Mouse (Mus musculus): ENCODE data around the gene Eya3. TPM values are rescaled to one million over a fixed set of nuclear protein-coding genes. Genes with fewer than 3 reads are reported as not detected.
"Not testable (repeated sequence)": the region's sequence is repeated elsewhere in the genome, so short reads cannot be mapped to it uniquely, and the experiment has no call there.

Gene Eya3
- polyA plus RNA-seq, 1 experiment, result 42.5 TPM

- Histone ChIP-seq H3K4me3 (ENCODE audit: insufficient read depth, low read length) (peak overlapping the region; percentile 16), H3K4me1 (ENCODE audit: control insufficient read depth, insufficient read depth, low read length) (peaks cover 33% of the 10 kb centered on the region), H3K27ac (ENCODE audit: insufficient read depth, low read depth, low read length) (peak overlapping the region; percentile 62)
- TF ChIP-seq POLR2A (IDR thresholded peaks at IDR 0.05; ENCODE audit: borderline replicate concordance, low read depth, low read length), result no peak
- no peak for TF ChIP-seq CTCF (IDR thresholded peaks at IDR 0.05; ENCODE audit: low read depth, low read length)
Observed at GRCm38 (mm10) chr4:132748778-132749177, 110.0 kb downstream of the Eya3 start.

GRCm38 (mm10) chr4:132749258-132749982 lies 110.6 kb downstream of the Eya3 start:
- peak overlapping the region; percentile 62 for H3K27ac ChIP-seq (ENCODE audit: insufficient read depth, low read depth, low read length)
- H3K4me1 ChIP-seq (ENCODE audit: control insufficient read depth, insufficient read depth, low read length), result peaks cover 34% of the 10 kb centered on the region
- no peak for TF ChIP-seq POLR2A (IDR thresholded peaks at IDR 0.05; ENCODE audit: borderline replicate concordance, low read depth, low read length)
- TF ChIP-seq CTCF (IDR thresholded peaks at IDR 0.05; ENCODE audit: low read depth, low read length), result no peak
- no peak overlapping the region for H3K4me3 ChIP-seq (ENCODE audit: insufficient read depth, low read length)

GRCm38 (mm10) chr4:132752992-132753391 lies 114.2 kb downstream of the Eya3 start:
- no peak for TF ChIP-seq POLR2A (IDR thresholded peaks at IDR 0.05; ENCODE audit: borderline replicate concordance, low read depth, low read length)
- no peak for TF ChIP-seq CTCF (IDR thresholded peaks at IDR 0.05; ENCODE audit: low read depth, low read length)
- H3K4me3 ChIP-seq (ENCODE audit: insufficient read depth, low read length), result no peak overlapping the region
- peaks cover 35% of the 10 kb centered on the region for H3K4me1 ChIP-seq (ENCODE audit: control insufficient read depth, insufficient read depth, low read length)
- no peak overlapping the region for H3K27ac ChIP-seq (ENCODE audit: insufficient read depth, low read depth, low read length)

- peak within 1 kb of the TSS; percentile 83 for H3K4me3 ChIP-seq (ENCODE audit: insufficient read depth, low read length)
- peak within 1 kb of the TSS; percentile 50 for H3K27ac ChIP-seq (ENCODE audit: insufficient read depth, low read depth, low read length)
- TF ChIP-seq CTCF (IDR thresholded peaks at IDR 0.05; ENCODE audit: low read depth, low read length), result no peak
- no peak for TF ChIP-seq POLR2A (IDR thresholded peaks at IDR 0.05; ENCODE audit: borderline replicate concordance, low read depth, low read length)
- peaks cover 48% of the 10 kb centered on the region for H3K4me1 ChIP-seq (ENCODE audit: control insufficient read depth, insufficient read depth, low read length)
Observed at GRCm38 (mm10) chr4:132756974-132757373, 118.2 kb downstream of the Eya3 start, which contains the start of gene Smpdl3b. Gene Smpdl3b (minus strand): TSS chr4:132757252.

- Histone ChIP-seq H3K27ac (ENCODE audit: insufficient read depth, low read depth, low read length) (no peak overlapping the region), H3K4me3 (ENCODE audit: insufficient read depth, low read length) (no peak overlapping the region), H3K4me1 (ENCODE audit: control insufficient read depth, insufficient read depth, low read length) (peaks cover 43% of the 10 kb centered on the region)
- TF ChIP-seq CTCF (IDR thresholded peaks at IDR 0.05; ENCODE audit: low read depth, low read length) (no peak), POLR2A (IDR thresholded peaks at IDR 0.05; ENCODE audit: borderline replicate concordance, low read depth, low read length) (no peak)
Observed at GRCm38 (mm10) chr4:132757633-132758351, 119.0 kb downstream of the Eya3 start.

- Histone ChIP-seq H3K4me1 (ENCODE audit: control insufficient read depth, insufficient read depth, low read length) (peaks cover 31% of the 10 kb centered on the region), H3K27ac (ENCODE audit: insufficient read depth, low read depth, low read length) (peak overlapping the region; percentile 95), H3K4me3 (ENCODE audit: insufficient read depth, low read length) (peak overlapping the region; percentile 9; the same call in 1 of the 2 replicates)
- TF ChIP-seq CTCF (IDR thresholded peaks at IDR 0.05; ENCODE audit: low read depth, low read length), result no peak
- TF ChIP-seq POLR2A (IDR thresholded peaks at IDR 0.05; ENCODE audit: borderline replicate concordance, low read depth, low read length), result no peak
Observed at GRCm38 (mm10) chr4:132760296-132760695, 121.5 kb downstream of the Eya3 start.

- H3K4me1 ChIP-seq (ENCODE audit: control insufficient read depth, insufficient read depth, low read length), result peaks cover 30% of the 10 kb centered on the region
- no peak overlapping the region for H3K4me3 ChIP-seq (ENCODE audit: insufficient read depth, low read length)
- no peak overlapping the region for H3K27ac ChIP-seq (ENCODE audit: insufficient read depth, low read depth, low read length)
- TF ChIP-seq POLR2A (IDR thresholded peaks at IDR 0.05; ENCODE audit: borderline replicate concordance, low read depth, low read length) (no peak), CTCF (IDR thresholded peaks at IDR 0.05; ENCODE audit: low read depth, low read length) (no peak)
Observed at GRCm38 (mm10) chr4:132762602-132763001, 123.8 kb downstream of the Eya3 start.

GRCm38 (mm10) chr4:132763125-132763524 lies 124.3 kb downstream of the Eya3 start:
- H3K4me1 ChIP-seq (ENCODE audit: control insufficient read depth, insufficient read depth, low read length), result peaks cover 24% of the 10 kb centered on the region
- H3K27ac ChIP-seq (ENCODE audit: insufficient read depth, low read depth, low read length), result not testable (repeated sequence)

GRCm38 (mm10) chr4:132767914-132768876 lies 129.4 kb downstream of the Eya3 start, which contains the start of gene Rpa2:
Gene Rpa2 (plus strand): TSS chr4:132768332.
- H3K4me1 ChIP-seq (ENCODE audit: control insufficient read depth, insufficient read depth, low read length), result peaks cover 7% of the 10 kb centered on the region
- H3K4me3 ChIP-seq (ENCODE audit: insufficient read depth, low read length), result peak within 1 kb of the TSS; percentile 70
- TF ChIP-seq POLR2A (IDR thresholded peaks at IDR 0.05; ENCODE audit: borderline replicate concordance, low read depth, low read length) (no peak), CTCF (IDR thresholded peaks at IDR 0.05; ENCODE audit: low read depth, low read length) (no peak)
- H3K27ac ChIP-seq (ENCODE audit: insufficient read depth, low read depth, low read length), result peak within 1 kb of the TSS; percentile 5; the same call in 1 of the 2 replicates

More at GRCm38 (mm10) chr4:132763125-132763524, 124.3 kb downstream of the Eya3 start:
- not testable (repeated sequence) for H3K4me3 ChIP-seq (ENCODE audit: insufficient read depth, low read length)

Measured in bone marrow macrophage, adult 2 months (primary cell).